In genomic region chr7:90265289-90265970, GRCm38 (mm10) we compare ENCODE assay signal across 8 mouse cellular contexts. TPM values are rescaled to one million over a fixed set of nuclear protein-coding genes. Genes with fewer than 3 reads are reported as not detected.
DNase-seq lines count a peak whose midpoint lies in the region; ATAC-seq lines count a peak whose summit lies in the region.

Ccdc83 (minus strand) TSS chr7:90265777.

- H3K9me3 ChIP-seq in intestine, embryonic 15.5 days = no peaks in the 10 kb centered on the region

- peak within 1 kb of the TSS; percentile 57 for H3K4me2 ChIP-seq in intestine, embryonic 15.5 days (replicated peaks)

- peak; percentile 81 for ATAC-seq in intestine, embryonic 15.5 days

- 0 out of 2 replicates have a peak within 1 kb of the TSS, but pooled peaks have one; percentile 1 for H3K4me3 ChIP-seq in intestine, embryonic 15.5 days (replicated peaks)

- no peaks in the 10 kb centered on the region for H3K27me3 ChIP-seq in intestine, embryonic 15.5 days (replicated peaks)

- peak; percentile 83 for DNase-seq in adrenal gland, adult 2 months
- peak; percentile 77 for DNase-seq in embryo, embryonic 11.5 days (ENCODE audit: low read depth, low spot score)
- DNase-seq in gastrocnemius, postnatal 36 days = peak; percentile 72 to 84
- DNase-seq in left cerebral cortex, postnatal 14 days (ENCODE audit: low spot score in 2 of 2) = peak; percentile 79 to 85
- DNase-seq in mesoderm, embryonic 11.5 days (ENCODE audit: low read depth, low spot score) = peak; percentile 91
- DNase-seq in right cerebral cortex, postnatal 25 days = peak; percentile 77
- DNase-seq in urinary bladder, postnatal 36 days (ENCODE audit: low spot score in 2 of 2) = peak; percentile 61 to 82

- no peak within 1 kb of the TSS for H3K27ac ChIP-seq in intestine, embryonic 15.5 days

- H3K9ac ChIP-seq in intestine, embryonic 15.5 days = no peak within 1 kb of the TSS

- intact Hi-C loops in gastrocnemius, postnatal 36 days (cut with DNase I) = loop anchor here (2.0 kb wide), 1 partner anchor 267 kb away; no protein-coding TSS in a partner anchor
- intact Hi-C loops in left cerebral cortex, postnatal 14 days (cut with DNase I) = loop anchor here (1.0 to 10.0 kb wide), 3 partner anchors 248 to 791 kb away; no protein-coding TSS in a partner anchor

- no peaks in the 10 kb centered on the region for H3K36me3 ChIP-seq in intestine, embryonic 15.5 days

- no peaks in the 10 kb centered on the region for H3K4me1 ChIP-seq in intestine, embryonic 15.5 days (replicated peaks)

- WGBS in intestine, embryonic 15.5 days = 6% methylated on average over 28 of the region's 28 CpGs

RNA-seq across cellular contexts. Expression of gene Ccdc83, which starts in this region (rescaled TPM):
- total RNA-seq in adrenal gland, adult 2 months (2021) = not detected
- polyA plus RNA-seq in adrenal gland, adult 2 months (2012; rRNA removed) = not detected in 2 replicates
- not detected for total RNA-seq in gastrocnemius, postnatal 36 days (2021)
- not detected in 2 replicates for polyA plus RNA-seq in intestine, embryonic 15.5 days (2015; fragmentation: Nextera tagmentation; extraction: Ambion mirVana)
- not detected for total RNA-seq in left cerebral cortex, postnatal 14 days (2021)

Comparison
In these comparisons a context has a peak if more than half of its experiments do, and no peak if none do; other contexts are left out.
1. Peak in DNase-seq in adrenal gland, adult 2 months; RNA of the gene not detected or under 1 TPM.
2. Peak in DNase-seq in gastrocnemius, postnatal 36 days; RNA of the gene not detected or under 1 TPM.
3. Peak in ATAC-seq, H3K4me3 ChIP-seq and H3K4me2 ChIP-seq in intestine, embryonic 15.5 days; RNA of the gene not detected or under 1 TPM.
4. Peak in DNase-seq in left cerebral cortex, postnatal 14 days; RNA of the gene not detected or under 1 TPM.